Mouse (Mus musculus): ENCODE results near the gene Numbl. TPM values are rescaled to one million over a fixed set of nuclear protein-coding genes. Genes with fewer than 3 reads are reported as not detected.

Gene Numbl
- polyA plus RNA-seq, 1 experiment from 2014 or later: 11.7 TPM

GRCm38 (mm10) chr7:27231693-27232331 is 26.4 kb upstream of the Numbl start:
- Histone ChIP-seq H3K9me3 (ENCODE audit: low read length) (no peaks in the 10 kb centered on the region), H3K27me3 (replicated peaks; ENCODE audit: insufficient read depth, low read length) (no peaks in the 10 kb centered on the region), H3K9ac (replicated peaks; ENCODE audit: low read depth) (no peak overlapping the region), H3K4me3 (ENCODE audit: low read depth, low read length) (no peak overlapping the region), H3K4me2 (replicated peaks; ENCODE audit: low read depth, low read length) (no peak overlapping the region), H3K36me3 (ENCODE audit: insufficient read depth, low read length) (no peaks in the 10 kb centered on the region), H3K27ac (ENCODE audit: low read length) (peak overlapping the region; percentile 63), H3K4me1 (ENCODE audit: insufficient read depth, low read depth, low read length) (peaks cover 14% of the 10 kb centered on the region; the same call in 1 of the 2 replicates)
- WGBS: 46% methylated on average over 7 of the region's 7 CpGs
- ATAC-seq (peak; percentile 16), DNase-seq (ENCODE audit: low spot score) (peak; percentile 91)
- peak; percentile 95 for TF ChIP-seq EP300 (IDR thresholded peaks at IDR 0.05)
- no peak for TF ChIP-seq CTCF (IDR thresholded peaks at IDR 0.05)

- peak; percentile 84 for ATAC-seq
- under 1% methylated on average over 25 of the region's 25 CpGs for WGBS
- H3K4me2 ChIP-seq (replicated peaks; ENCODE audit: low read depth, low read length): peak within 1 kb of the TSS; percentile 56
- peaks cover 4% of the 10 kb centered on the region; the same call in 1 of the 2 replicates for H3K4me1 ChIP-seq (ENCODE audit: insufficient read depth, low read depth, low read length)
- no peaks in the 10 kb centered on the region for H3K36me3 ChIP-seq (ENCODE audit: insufficient read depth, low read length)
- H3K9me3 ChIP-seq (ENCODE audit: low read length): no peaks in the 10 kb centered on the region
- no peaks in the 10 kb centered on the region for H3K27me3 ChIP-seq (replicated peaks; ENCODE audit: insufficient read depth, low read length)
- peak within 1 kb of the TSS; percentile 41; the same call in 1 of the 2 replicates for H3K9ac ChIP-seq (replicated peaks; ENCODE audit: low read depth)
- peak; percentile 99 for DNase-seq (ENCODE audit: low spot score)
- peak within 1 kb of the TSS; percentile 56 for H3K4me3 ChIP-seq (ENCODE audit: low read depth, low read length)
- peak within 1 kb of the TSS; percentile 63 for H3K27ac ChIP-seq (ENCODE audit: low read length)
- peak; percentile 27; the same call in 1 of the 2 replicates for TF ChIP-seq EP300 (IDR thresholded peaks at IDR 0.05)
- TF ChIP-seq CTCF (IDR thresholded peaks at IDR 0.05): peak; percentile 46
These were observed 25.4 kb upstream of the Numbl start, which contains the start of gene Coq8b for GRCm38 (mm10) chr7:27232781-27233281. TSS of gene Coq8b (plus strand) at chr7:27233023.

- peak overlapping the region; percentile 63 for H3K27ac ChIP-seq (ENCODE audit: low read length)
- ATAC-seq: no peak
- peaks cover 4% of the 10 kb centered on the region; the same call in 1 of the 2 replicates for H3K4me1 ChIP-seq (ENCODE audit: insufficient read depth, low read depth, low read length)
- H3K9me3 ChIP-seq (ENCODE audit: low read length): no peaks in the 10 kb centered on the region
- no peak for DNase-seq (ENCODE audit: low spot score)
- no peaks in the 10 kb centered on the region for H3K27me3 ChIP-seq (replicated peaks; ENCODE audit: insufficient read depth, low read length)
- H3K36me3 ChIP-seq (ENCODE audit: insufficient read depth, low read length): no peaks in the 10 kb centered on the region
- H3K4me3 ChIP-seq (ENCODE audit: low read depth, low read length): peak overlapping the region; percentile 56
- TF ChIP-seq CTCF (IDR thresholded peaks at IDR 0.05) (no peak), EP300 (IDR thresholded peaks at IDR 0.05) (no peak)
- H3K4me2 ChIP-seq (replicated peaks; ENCODE audit: low read depth, low read length): peak overlapping the region; percentile 56
- peak overlapping the region; percentile 41; the same call in 1 of the 2 replicates for H3K9ac ChIP-seq (replicated peaks; ENCODE audit: low read depth)
- 0% methylated on average over 5 of the region's 6 CpGs for WGBS
These were observed 24.9 kb upstream of the Numbl start for GRCm38 (mm10) chr7:27233300-27233699.

- ATAC-seq (no peak), DNase-seq (ENCODE audit: low spot score) (peak; percentile 63)
- H3K27me3 ChIP-seq (replicated peaks; ENCODE audit: insufficient read depth, low read length): no peaks in the 10 kb centered on the region
- no peaks in the 10 kb centered on the region for H3K9me3 ChIP-seq (ENCODE audit: low read length)
- no peak overlapping the region for H3K4me2 ChIP-seq (replicated peaks; ENCODE audit: low read depth, low read length)
- H3K4me3 ChIP-seq (ENCODE audit: low read depth, low read length): no peak overlapping the region
- peaks cover 4% of the 10 kb centered on the region; the same call in 1 of the 2 replicates for H3K4me1 ChIP-seq (ENCODE audit: insufficient read depth, low read depth, low read length)
- H3K9ac ChIP-seq (replicated peaks; ENCODE audit: low read depth): no peak overlapping the region
- WGBS: 70% methylated on average over 2 of the region's 2 CpGs
- TF ChIP-seq EP300 (IDR thresholded peaks at IDR 0.05) (0 out of 2 replicates have a peak, but pooled peaks have one; percentile 16), CTCF (IDR thresholded peaks at IDR 0.05) (no peak)
- no peak overlapping the region for H3K27ac ChIP-seq (ENCODE audit: low read length)
- H3K36me3 ChIP-seq (ENCODE audit: insufficient read depth, low read length): no peaks in the 10 kb centered on the region
These were observed 22.5 kb upstream of the Numbl start for GRCm38 (mm10) chr7:27235726-27236125.

GRCm38 (mm10) chr7:27237527-27237926 is 20.7 kb upstream of the Numbl start:
- H3K4me3 ChIP-seq (ENCODE audit: low read depth, low read length): no peak overlapping the region
- H3K36me3 ChIP-seq (ENCODE audit: insufficient read depth, low read length): 0 out of 2 replicates have a peak, but pooled peaks cover 3% of the 10 kb centered on the region
- no peak overlapping the region for H3K9ac ChIP-seq (replicated peaks; ENCODE audit: low read depth)
- 65% methylated on average over 2 of the region's 2 CpGs for WGBS
- H3K4me1 ChIP-seq (ENCODE audit: insufficient read depth, low read depth, low read length): peaks cover 4% of the 10 kb centered on the region; the same call in 1 of the 2 replicates
- DNase-seq (ENCODE audit: low spot score): no peak
- no peak overlapping the region for H3K4me2 ChIP-seq (replicated peaks; ENCODE audit: low read depth, low read length)
- H3K9me3 ChIP-seq (ENCODE audit: low read length): no peaks in the 10 kb centered on the region
- no peak overlapping the region for H3K27ac ChIP-seq (ENCODE audit: low read length)
- ATAC-seq: no peak
- H3K27me3 ChIP-seq (replicated peaks; ENCODE audit: insufficient read depth, low read length): no peaks in the 10 kb centered on the region
- TF ChIP-seq CTCF (IDR thresholded peaks at IDR 0.05): peak; percentile 44
- no peak for TF ChIP-seq EP300 (IDR thresholded peaks at IDR 0.05)

- ATAC-seq (peak; percentile 27; the same call in 1 of the 2 replicates), DNase-seq (ENCODE audit: low spot score) (peak; percentile 51)
- Histone ChIP-seq H3K4me3 (ENCODE audit: low read depth, low read length) (no peak overlapping the region), H3K4me2 (replicated peaks; ENCODE audit: low read depth, low read length) (no peak overlapping the region), H3K9ac (replicated peaks; ENCODE audit: low read depth) (no peak overlapping the region), H3K4me1 (ENCODE audit: insufficient read depth, low read depth, low read length) (peaks cover 3% of the 10 kb centered on the region; the same call in 1 of the 2 replicates), H3K36me3 (ENCODE audit: insufficient read depth, low read length) (0 out of 2 replicates have a peak, but pooled peaks cover 3% of the 10 kb centered on the region), H3K27me3 (replicated peaks; ENCODE audit: insufficient read depth, low read length) (no peaks in the 10 kb centered on the region), H3K9me3 (ENCODE audit: low read length) (no peaks in the 10 kb centered on the region), H3K27ac (ENCODE audit: low read length) (no peak overlapping the region)
- TF ChIP-seq CTCF (IDR thresholded peaks at IDR 0.05) (no peak), EP300 (IDR thresholded peaks at IDR 0.05) (no peak)
- 85% methylated on average over 5 of the region's 5 CpGs for WGBS
These were observed 19.7 kb upstream of the Numbl start for GRCm38 (mm10) chr7:27238568-27238967.

All from lung, postnatal 0 days (tissue).